Mouse (Mus musculus) neural tube, embryonic 13.5 days (tissue): ENCODE measurements around the gene P3h1. TPM values are rescaled to one million over a fixed set of nuclear protein-coding genes. Genes with fewer than 3 reads are reported as not detected.

Experiments
- ATAC-seq: fragments of 200-750 bp; cut with Nextera tagmentation; 2 replicates; pipeline ENCODE4 v1.8.0; 2017; ENCODE audit warnings: low read depth, mild to moderate bottlenecking, moderate TSS enrichment, moderate library complexity
- H3K27ac ChIP-seq: fragments of 300-500 bp; sonication (generic); replicated peaks from 2 replicates; pipeline ENCODE4 v1.5.1; 2015; ENCODE audit warnings: moderate library complexity, mild to moderate bottlenecking, inconsistent platforms
- H3K27me3 ChIP-seq: fragments of 300-500 bp; sonication (generic); 2 replicates; pipeline ENCODE4 v1.6.1; 2015; ENCODE audit warnings: mild to moderate bottlenecking, inconsistent platforms
- H3K36me3 ChIP-seq: fragments of 300-500 bp; sonication (generic); 2 replicates; pipeline ENCODE4 v1.6.1; 2015; ENCODE audit warnings: mild to moderate bottlenecking, inconsistent platforms
- H3K4me1 ChIP-seq: fragments of 300-500 bp; sonication (generic); replicated peaks from 2 replicates; pipeline ENCODE4 v1.6.1; 2015; ENCODE audit warnings: inconsistent platforms
- H3K4me2 ChIP-seq: fragments of 300-500 bp; sonication (generic); 2 replicates; pipeline ENCODE4 v1.6.1; 2015; ENCODE audit warnings: inconsistent platforms, mild to moderate bottlenecking, moderate library complexity
- H3K4me3 ChIP-seq: fragments of 300-500 bp; sonication (generic); 2 replicates; pipeline ENCODE4 v1.5.1; 2015; ENCODE audit warnings: mild to moderate bottlenecking, inconsistent platforms
- H3K9ac ChIP-seq: fragments of 300-500 bp; sonication (generic); 2 replicates; pipeline ENCODE4 v1.6.1; 2015; ENCODE audit warnings: moderate library complexity, mild to moderate bottlenecking, inconsistent platforms
- H3K9me3 ChIP-seq: fragments of 300-500 bp; sonication (generic); 2 replicates; pipeline ENCODE4 v1.6.1; 2016; ENCODE audit warnings: inconsistent platforms
- WGBS: fragments of 180-500 bp; shearing (Covaris S2); methylation state at CpG from one replicate; pipeline ENCODE4 v1.1.7; 2015; 5-methylcytosine and 5-hydroxymethylcytosine counted together
- polyA plus RNA-seq: library from polyadenylated mRNA; unstranded; fragments of >200 nt; fragmentation: Nextera tagmentation; extraction: Ambion mirVana; gene quantifications from 2 replicates; pipeline ENCODE4 v1.2.1, GENCODE M21; 2015

Gene P3h1
- 14.8 TPM in 2 replicates for polyA plus RNA-seq

GRCm38 (mm10) chr4:119232410-119233255, at the start of gene P3h1, which contains the start of gene AU022252:
Gene P3h1, plus strand, starts transcription at chr4:119232915.
Gene AU022252, minus strand, starts transcription at chr4:119232712.
- Histone ChIP-seq H3K4me2 (peak within 1 kb of the TSS; percentile 81), H3K9me3 (no peaks in the 10 kb centered on the region), H3K27ac (peak within 1 kb of the TSS; percentile 61), H3K4me1 (peaks cover 24% of the 10 kb centered on the region), H3K4me3 (peak within 1 kb of the TSS; percentile 88), H3K36me3 (peaks cover 22% of the 10 kb centered on the region), H3K27me3 (no peaks in the 10 kb centered on the region), H3K9ac (peak within 1 kb of the TSS; percentile 85)
- WGBS: under 1% methylated on average over 65 of the region's 71 CpGs
- ATAC-seq: peak; percentile 96

DNA sequence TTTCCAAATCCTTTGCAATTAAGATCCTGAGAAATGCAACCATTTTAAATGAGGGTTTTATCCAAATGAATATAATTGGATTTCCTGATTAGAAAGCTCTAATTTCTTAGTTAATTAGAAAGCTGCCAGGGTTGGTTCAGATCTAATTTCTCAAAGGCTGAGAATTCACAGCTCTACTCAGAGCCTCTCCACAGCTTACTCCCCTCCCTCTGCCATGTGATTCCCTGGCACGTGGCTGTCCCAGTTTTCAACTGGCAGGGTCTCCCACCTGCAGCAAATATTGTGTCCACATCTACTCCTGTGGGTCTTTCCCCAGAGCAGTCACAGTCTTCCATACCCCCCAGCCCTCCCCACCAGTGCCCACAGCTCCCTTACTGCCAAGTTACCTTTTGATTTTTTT, 49.2 kb upstream of the P3h1 start:
- H3K36me3 ChIP-seq: no peaks in the 10 kb centered on the region
- no peak overlapping the region for H3K4me3 ChIP-seq
- no peak overlapping the region for H3K9ac ChIP-seq
- H3K27ac ChIP-seq: no peak overlapping the region
- ATAC-seq: no peak
- H3K9me3 ChIP-seq: no peaks in the 10 kb centered on the region
- no peak overlapping the region for H3K4me2 ChIP-seq
- no peaks in the 10 kb centered on the region for H3K27me3 ChIP-seq
- WGBS: 73% methylated on average over 1 of the region's 1 CpGs
- no peaks in the 10 kb centered on the region for H3K4me1 ChIP-seq

GRCm38 (mm10) chr4:119185771-119186170, 46.9 kb upstream of the P3h1 start:
- Histone ChIP-seq H3K4me3 (no peak overlapping the region), H3K27me3 (no peaks in the 10 kb centered on the region), H3K9me3 (no peaks in the 10 kb centered on the region), H3K27ac (no peak overlapping the region), H3K4me2 (no peak overlapping the region), H3K4me1 (no peaks in the 10 kb centered on the region), H3K9ac (no peak overlapping the region), H3K36me3 (no peaks in the 10 kb centered on the region)
- no peak for ATAC-seq
- WGBS: 87% methylated on average over 4 of the region's 4 CpGs

- Histone ChIP-seq H3K36me3 (no peaks in the 10 kb centered on the region), H3K27me3 (no peaks in the 10 kb centered on the region), H3K4me1 (no peaks in the 10 kb centered on the region), H3K27ac (no peak overlapping the region), H3K4me3 (no peak overlapping the region), H3K4me2 (no peak overlapping the region), H3K9me3 (no peaks in the 10 kb centered on the region), H3K9ac (no peak overlapping the region)
- WGBS: 60% methylated on average over 11 of the region's 11 CpGs
- ATAC-seq: no peak
Observed at GRCm38 (mm10) chr4:119188060-119188785, 44.5 kb upstream of the P3h1 start.

GRCm38 (mm10) chr4:119189392-119189791, 43.3 kb upstream of the P3h1 start:
- WGBS: 43% methylated on average over 6 of the region's 6 CpGs
- Histone ChIP-seq H3K4me3 (no peak overlapping the region), H3K9ac (no peak overlapping the region), H3K9me3 (no peaks in the 10 kb centered on the region), H3K4me2 (no peak overlapping the region), H3K4me1 (no peaks in the 10 kb centered on the region), H3K27ac (no peak overlapping the region), H3K36me3 (no peaks in the 10 kb centered on the region), H3K27me3 (no peaks in the 10 kb centered on the region)
- ATAC-seq: no peak

- no peaks in the 10 kb centered on the region for H3K27me3 ChIP-seq
- 49% methylated on average over 6 of the region's 6 CpGs for WGBS
- no peak for ATAC-seq
- no peaks in the 10 kb centered on the region for H3K36me3 ChIP-seq
- no peak within 1 kb of the TSS for H3K27ac ChIP-seq
- H3K9ac ChIP-seq: no peak within 1 kb of the TSS
- no peaks in the 10 kb centered on the region for H3K9me3 ChIP-seq
- no peaks in the 10 kb centered on the region for H3K4me1 ChIP-seq
- no peak within 1 kb of the TSS for H3K4me3 ChIP-seq
- no peak within 1 kb of the TSS for H3K4me2 ChIP-seq
Observed at GRCm38 (mm10) chr4:119189864-119190263, 42.9 kb upstream of the P3h1 start, which contains the start of gene Ermap. Gene Ermap, minus strand, starts transcription at chr4:119190011.

DNA sequence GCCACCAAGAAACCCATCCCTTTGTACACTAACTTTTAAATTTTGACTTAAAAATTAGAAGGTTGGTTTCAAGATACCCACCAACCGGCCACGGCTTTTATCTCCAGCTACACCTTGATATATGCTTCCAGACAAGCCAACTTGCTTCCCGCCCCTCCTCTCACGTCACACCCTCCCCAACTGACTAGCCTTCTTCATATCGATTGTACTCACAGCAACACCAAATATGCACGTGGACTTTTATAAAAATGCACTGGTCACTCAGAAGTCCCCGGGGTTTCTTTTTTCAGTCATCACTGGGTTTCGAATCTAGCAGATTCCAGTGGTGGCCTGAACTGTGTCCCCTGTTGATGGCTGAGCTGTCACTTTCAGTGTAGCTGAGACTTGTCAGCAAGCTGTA, 42.1 kb upstream of the P3h1 start:
- WGBS: 86% methylated on average over 8 of the region's 8 CpGs
- Histone ChIP-seq H3K36me3 (no peaks in the 10 kb centered on the region), H3K4me3 (no peak overlapping the region), H3K9ac (no peak overlapping the region), H3K27ac (no peak overlapping the region), H3K4me1 (peaks cover under 1% of the 10 kb centered on the region; the same call in 1 of the 2 replicates), H3K9me3 (no peaks in the 10 kb centered on the region), H3K4me2 (no peak overlapping the region), H3K27me3 (no peaks in the 10 kb centered on the region)
- ATAC-seq: no peak

DNA sequence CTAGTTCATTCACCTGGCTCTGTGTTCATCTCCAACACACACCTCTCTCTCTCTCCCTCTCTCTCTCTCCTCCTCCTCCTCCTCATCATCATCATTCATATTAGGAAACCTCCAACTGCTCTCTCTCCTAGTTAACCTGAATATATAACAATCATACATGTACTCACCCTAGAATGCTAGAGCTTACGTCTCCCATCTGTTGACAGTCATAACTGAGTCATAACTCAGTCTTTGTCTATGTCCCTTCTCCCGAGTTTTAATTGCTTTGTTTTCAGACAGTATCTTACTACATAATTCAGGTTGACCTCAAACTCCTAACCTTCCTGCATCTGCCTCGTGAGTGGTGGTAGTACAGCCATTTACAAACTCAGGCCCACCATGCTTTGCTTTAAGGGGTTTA, 41.4 kb upstream of the P3h1 start:
- H3K27ac ChIP-seq: no peak overlapping the region
- H3K27me3 ChIP-seq: no peaks in the 10 kb centered on the region
- no peaks in the 10 kb centered on the region for H3K9me3 ChIP-seq
- no peak for ATAC-seq
- H3K36me3 ChIP-seq: no peaks in the 10 kb centered on the region
- no peak overlapping the region for H3K4me2 ChIP-seq
- WGBS: 74% methylated on average over 3 of the region's 3 CpGs
- peaks cover 7% of the 10 kb centered on the region for H3K4me1 ChIP-seq
- no peak overlapping the region for H3K4me3 ChIP-seq
- H3K9ac ChIP-seq: no peak overlapping the region

DNA sequence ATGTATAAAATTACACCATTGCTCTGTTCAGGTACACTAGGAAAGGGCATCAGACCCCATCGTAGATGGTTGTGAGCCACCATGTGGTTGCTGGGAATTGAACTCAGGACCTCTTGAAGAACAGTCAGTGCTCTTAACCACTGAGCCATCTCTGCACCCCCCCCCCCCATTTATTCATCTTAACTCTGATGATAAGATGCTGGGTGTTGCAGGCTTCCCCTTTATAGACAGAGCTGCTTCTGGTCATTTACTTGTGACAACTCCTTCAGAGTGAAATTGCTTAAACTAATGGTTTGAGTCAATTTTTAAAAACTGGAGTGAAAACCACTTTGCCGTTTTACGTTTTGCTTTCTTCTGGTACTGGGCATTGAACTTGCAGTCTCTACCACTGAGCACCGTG, 40.0 kb upstream of the P3h1 start:
- Histone ChIP-seq H3K4me2 (no peak overlapping the region), H3K9me3 (no peaks in the 10 kb centered on the region), H3K9ac (no peak overlapping the region), H3K4me1 (peaks cover 22% of the 10 kb centered on the region), H3K4me3 (no peak overlapping the region), H3K27me3 (no peaks in the 10 kb centered on the region), H3K36me3 (0 out of 2 replicates have a peak, but pooled peaks cover 1% of the 10 kb centered on the region), H3K27ac (no peak overlapping the region)
- WGBS: 83% methylated on average over 4 of the region's 4 CpGs
- ATAC-seq: no peak

DNA sequence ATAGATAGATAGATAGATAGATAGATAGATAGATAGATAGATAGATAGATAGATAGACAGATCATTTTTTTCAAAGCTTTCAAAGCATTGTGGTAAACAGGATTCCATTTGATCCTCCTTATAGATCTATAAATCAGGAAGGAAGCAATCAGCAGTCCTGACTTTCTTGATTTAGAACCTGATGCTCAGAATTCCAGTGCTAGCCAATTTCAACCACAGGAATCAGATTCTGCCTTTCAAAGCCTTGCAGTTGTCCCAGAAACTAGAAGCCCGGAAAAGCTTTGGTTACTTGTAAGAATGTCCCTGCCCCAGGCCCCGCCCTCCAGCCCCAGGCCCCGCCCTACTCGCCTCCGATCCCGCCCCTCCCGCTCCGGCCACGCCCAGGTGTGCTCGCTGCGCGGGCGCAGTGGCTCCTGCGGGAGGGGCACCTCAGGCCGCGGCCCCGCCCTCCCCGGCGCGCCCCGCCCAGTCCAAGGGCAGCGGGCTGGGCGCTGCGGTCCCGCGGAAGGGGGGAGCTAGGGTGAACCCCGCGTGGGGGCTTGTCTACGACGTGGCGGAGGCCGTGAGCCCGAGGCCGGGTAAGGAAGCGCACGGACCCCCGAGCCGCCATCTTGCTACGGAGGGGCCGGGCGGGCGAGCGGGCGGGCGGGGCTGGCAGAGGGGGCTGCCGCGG, 37.7 kb upstream of the P3h1 start, which contains the start of gene Svbp:
TSS of gene Svbp (plus strand) at position 398 of the 673 bp plus-strand sequence.
- H3K27ac ChIP-seq: peak within 1 kb of the TSS; percentile 85
- peaks cover 11% of the 10 kb centered on the region; the same call in 1 of the 2 replicates for H3K36me3 ChIP-seq
- ATAC-seq: peak; percentile 93
- H3K4me3 ChIP-seq: peak within 1 kb of the TSS; percentile 63
- peak within 1 kb of the TSS; percentile 70 for H3K4me2 ChIP-seq
- WGBS: under 1% methylated on average over 29 of the region's 47 CpGs
- H3K27me3 ChIP-seq: no peaks in the 10 kb centered on the region
- no peaks in the 10 kb centered on the region for H3K9me3 ChIP-seq
- H3K9ac ChIP-seq: peak within 1 kb of the TSS; percentile 81
- peaks cover 31% of the 10 kb centered on the region for H3K4me1 ChIP-seq

GRCm38 (mm10) chr4:119195582-119196320, 37.0 kb upstream of the P3h1 start:
- peak overlapping the region; percentile 85 for H3K27ac ChIP-seq
- H3K4me2 ChIP-seq: peak overlapping the region; percentile 70
- H3K4me1 ChIP-seq: peaks cover 31% of the 10 kb centered on the region
- H3K9me3 ChIP-seq: no peaks in the 10 kb centered on the region
- peak; percentile 30; the same call in 1 of the 2 replicates for ATAC-seq
- WGBS: 7% methylated on average over 18 of the region's 18 CpGs
- peak overlapping the region; percentile 63 for H3K4me3 ChIP-seq
- H3K36me3 ChIP-seq: peaks cover 18% of the 10 kb centered on the region
- no peaks in the 10 kb centered on the region for H3K27me3 ChIP-seq
- peak overlapping the region; percentile 81 for H3K9ac ChIP-seq
